Mouse (Mus musculus) heart, postnatal 36 days (tissue): ENCODE data around the gene Pvalb. TPM values are rescaled to one million over a fixed set of nuclear protein-coding genes. Genes with fewer than 3 reads are reported as not detected.

Experiments
- DNase-seq, 2 experiments: peaks; one replicate each; pipeline ENCODE4 v3.0.0; 2021 to 2022
- intact Hi-C: fragments of 180-260 bp; cut with DNase I; formaldehyde crosslinking; loops from one replicate; pipeline ENCODE4 v1.15.1; 2025
- total RNA-seq, 2 experiments: library from RNA; stranded (reverse); gene quantifications; 2 replicates each; pipeline ENCODE4 v1.2.3; 2021

Pvalb gene
- total RNA-seq, 2 experiments from 2014 or later, result 0.42 to 0.57 TPM

DNA sequence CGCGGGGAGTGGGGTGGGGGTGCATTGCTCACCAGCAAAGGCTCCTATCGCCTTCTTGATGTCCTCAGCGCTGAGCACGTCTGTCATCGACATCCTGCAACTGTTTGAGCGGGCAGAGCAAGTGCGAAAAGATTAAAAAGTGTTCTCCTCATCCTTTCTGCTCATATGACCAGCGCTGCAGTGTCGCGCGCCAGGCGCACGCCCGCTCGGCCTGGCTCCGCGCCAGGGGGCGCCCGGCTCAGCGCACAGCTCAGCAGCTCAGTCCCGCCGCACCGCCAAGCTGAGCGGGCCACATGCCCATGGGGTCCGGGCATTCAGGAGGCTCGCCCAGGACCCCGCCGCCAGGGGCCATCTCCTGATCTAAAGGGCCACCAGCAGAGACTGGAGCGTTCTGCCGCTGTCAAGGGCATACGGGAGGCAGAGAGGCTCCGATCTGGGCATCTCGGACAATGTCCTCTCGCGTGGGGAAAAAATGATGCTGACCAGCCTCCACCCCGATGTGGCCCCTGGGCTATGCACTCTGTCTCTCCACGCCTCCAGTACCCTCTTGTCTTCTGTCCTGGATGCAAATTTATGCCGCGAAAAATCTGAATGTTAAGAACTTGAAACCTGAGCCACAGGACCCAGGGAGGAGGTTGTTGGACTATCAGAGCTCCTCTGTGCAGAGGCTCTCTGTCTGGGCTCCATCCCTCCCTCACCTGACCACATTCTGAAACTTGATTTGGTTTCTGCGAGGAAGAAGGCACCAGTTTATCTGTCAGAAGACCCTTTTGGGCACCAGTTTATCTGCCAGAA lies 1.9 kb downstream of the Pvalb start:
- DNase-seq, result peak; percentile 19 to 31
- intact Hi-C loops, result no loop called here

- DNase-seq, result no peak
- intact Hi-C loops, result no loop called here
These were observed 10.9 kb downstream of the Pvalb start for GRCm38 (mm10) chr15:78195096-78195880.

- intact Hi-C loops, result no loop called here
These were observed 11.9 kb downstream of the Pvalb start for GRCm38 (mm10) chr15:78194320-78194719.

DNA sequence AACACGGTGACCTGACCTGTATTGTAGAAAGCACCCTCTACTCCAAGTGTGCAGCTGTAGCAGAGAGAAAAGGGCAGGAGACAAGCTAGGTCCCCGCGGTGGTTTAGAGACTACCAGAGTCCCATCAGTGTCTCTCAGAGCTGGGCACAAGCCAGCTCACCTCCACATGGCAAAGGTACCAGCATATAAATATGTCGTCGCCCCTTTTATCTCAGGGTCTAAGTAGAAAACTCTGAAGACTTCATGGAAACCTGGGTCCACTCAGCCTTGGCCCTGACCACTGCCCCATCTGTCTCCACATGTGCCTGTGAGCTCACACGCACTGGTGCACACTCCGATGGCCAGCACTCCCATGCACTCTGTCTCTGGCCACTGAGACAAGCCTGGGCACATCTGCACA lies 16.6 kb downstream of the Pvalb start:
- no peak for DNase-seq
- intact Hi-C loops, result loop anchor here (5.0 kb wide), 1 partner anchor 233 kb away; no protein-coding TSS in a partner anchor

More at GRCm38 (mm10) chr15:78194320-78194719, 11.9 kb downstream of the Pvalb start:
- no peak for DNase-seq

DNA sequence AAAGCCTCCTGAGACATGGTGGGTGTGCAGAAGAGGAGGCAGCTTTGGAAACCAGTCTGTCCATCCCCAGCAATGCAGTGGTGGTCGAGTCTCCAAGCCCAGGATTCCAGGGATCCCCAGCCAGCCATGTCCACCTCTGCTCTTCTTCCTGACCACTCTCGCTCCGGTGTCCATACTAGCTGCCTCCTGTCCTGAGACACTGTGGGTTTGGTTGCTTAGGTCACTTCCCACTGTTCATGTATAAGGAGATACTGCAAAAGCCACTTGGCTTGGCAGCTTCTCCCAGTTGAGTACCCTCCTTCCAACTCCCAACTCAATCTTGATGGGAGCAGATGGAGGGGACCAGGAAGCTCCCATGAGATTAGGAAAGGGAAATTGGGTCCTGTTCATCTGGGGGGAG lies 17.7 kb downstream of the Pvalb start:
- intact Hi-C loops, result loop anchor here (5.0 kb wide), 1 partner anchor 234 kb away; no protein-coding TSS in a partner anchor
- DNase-seq, result no peak

- DNase-seq, result no peak
- intact Hi-C loops, result loop anchor here (5.0 kb wide), 1 partner anchor 235 kb away; no protein-coding TSS in a partner anchor
These were observed 19.3 kb downstream of the Pvalb start for GRCm38 (mm10) chr15:78186906-78187305.

DNA sequence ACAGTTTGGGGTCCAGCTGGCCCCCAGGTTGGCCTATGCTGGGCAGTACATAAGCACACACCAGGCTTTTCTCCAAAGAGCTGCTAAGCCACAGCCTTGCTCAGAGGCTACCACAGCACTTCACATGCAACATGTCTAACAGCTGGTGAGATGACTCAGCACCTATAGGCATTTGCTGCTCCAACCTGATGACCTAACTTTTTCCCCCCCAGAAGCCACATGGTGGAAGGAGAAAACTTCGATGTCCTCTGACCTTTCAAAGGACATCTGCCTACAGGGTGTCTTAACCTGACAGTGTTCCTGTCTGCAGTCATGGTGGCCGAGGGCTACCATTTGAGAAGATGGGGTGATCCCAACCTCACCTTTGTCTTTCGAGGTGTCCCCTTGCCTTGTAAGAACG lies 20.6 kb downstream of the Pvalb start:
- no peak for DNase-seq
- intact Hi-C loops, result loop anchor here (2.0 to 5.0 kb wide), 2 partner anchors 53 to 237 kb away; no protein-coding TSS in a partner anchor

DNA sequence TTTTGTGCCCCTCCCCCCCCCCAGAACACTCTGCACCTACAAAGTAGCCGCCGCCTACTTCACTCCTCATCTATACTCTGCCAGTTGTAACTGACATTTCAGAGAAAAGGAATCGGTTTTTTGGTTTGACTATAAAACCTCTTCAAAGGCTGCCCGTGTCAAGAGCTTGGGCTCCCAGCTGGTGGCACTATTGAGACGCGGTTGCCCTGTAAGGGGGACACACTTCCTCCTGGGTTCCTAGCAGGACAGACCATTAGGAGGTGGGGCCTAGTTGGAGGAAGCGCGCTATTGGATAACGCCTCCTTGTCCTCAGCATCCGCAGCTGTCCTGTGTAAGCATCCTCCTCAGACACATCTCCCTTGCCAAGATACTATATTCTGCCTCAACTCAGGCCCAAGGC lies 21.3 kb downstream of the Pvalb start:
- DNase-seq, result peak in 1 of 2 experiments; percentile 18
- intact Hi-C loops, result loop anchor here (2.0 to 5.0 kb wide), 2 partner anchors 54 to 237 kb away; no protein-coding TSS in a partner anchor

GRCm38 (mm10) chr15:78181701-78182405 lies 24.3 kb downstream of the Pvalb start:
- intact Hi-C loops, result no loop called here
- DNase-seq, result no peak

DNA sequence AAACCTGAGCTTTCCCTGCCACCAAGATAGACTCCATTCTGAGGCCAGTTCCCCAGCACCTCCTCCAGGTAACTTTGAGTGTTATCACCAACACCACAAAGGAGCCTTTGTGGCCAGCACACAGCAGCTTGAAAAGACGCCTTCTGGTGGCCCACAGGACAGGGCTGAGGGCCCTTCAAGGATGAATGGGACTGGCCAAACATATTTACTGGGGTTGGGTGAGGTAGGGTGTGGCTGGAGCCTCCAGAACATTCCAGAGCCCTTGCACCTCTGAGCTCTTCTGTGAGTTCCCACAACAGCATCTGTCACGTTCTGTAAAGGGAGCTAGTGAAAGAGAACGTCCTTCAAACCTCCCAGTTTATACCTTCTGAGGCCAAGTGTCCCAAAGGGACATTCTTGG lies 26.4 kb downstream of the Pvalb start:
- intact Hi-C loops, result loop anchor here (5.0 kb wide), 1 partner anchor 247 kb away; no protein-coding TSS in a partner anchor
- no peak for DNase-seq

DNA sequence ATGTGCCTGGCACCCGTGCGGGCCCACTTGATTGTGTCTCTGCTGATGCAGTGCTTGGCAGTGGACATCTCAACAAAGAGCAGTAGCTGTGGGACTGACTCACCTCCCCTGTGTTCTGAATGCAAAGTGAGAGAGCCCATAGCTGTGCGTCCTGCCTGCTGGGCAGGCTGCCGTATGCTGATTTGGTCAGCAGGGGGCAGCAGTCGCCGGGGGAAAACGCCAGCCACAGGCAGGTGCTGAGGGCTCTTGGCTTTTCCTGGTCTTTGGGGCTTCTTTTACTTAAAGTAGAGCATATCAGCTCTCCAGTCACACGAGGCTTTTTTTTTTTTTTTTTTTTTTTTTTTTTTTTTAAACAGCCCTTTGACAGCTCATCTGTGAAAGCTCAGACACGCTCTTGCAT lies 27.8 kb downstream of the Pvalb start:
- intact Hi-C loops, result loop anchor here (5.0 kb wide), 1 partner anchor 246 kb away; no protein-coding TSS in a partner anchor
- peak; percentile 80 to 86 for DNase-seq

- intact Hi-C loops, result loop anchor here (5.0 kb wide), 1 partner anchor 245 kb away; no protein-coding TSS in a partner anchor
- DNase-seq, result no peak
These were observed 28.9 kb downstream of the Pvalb start for GRCm38 (mm10) chr15:78177257-78177656.

- no peak for DNase-seq
- intact Hi-C loops, result loop anchor here (2.0 to 5.0 kb wide), 5 partner anchors 166 to 352 kb away; partner anchors contain the start of gene Kctd17
These were observed 31.3 kb downstream of the Pvalb start for GRCm38 (mm10) chr15:78174887-78175245.

DNA sequence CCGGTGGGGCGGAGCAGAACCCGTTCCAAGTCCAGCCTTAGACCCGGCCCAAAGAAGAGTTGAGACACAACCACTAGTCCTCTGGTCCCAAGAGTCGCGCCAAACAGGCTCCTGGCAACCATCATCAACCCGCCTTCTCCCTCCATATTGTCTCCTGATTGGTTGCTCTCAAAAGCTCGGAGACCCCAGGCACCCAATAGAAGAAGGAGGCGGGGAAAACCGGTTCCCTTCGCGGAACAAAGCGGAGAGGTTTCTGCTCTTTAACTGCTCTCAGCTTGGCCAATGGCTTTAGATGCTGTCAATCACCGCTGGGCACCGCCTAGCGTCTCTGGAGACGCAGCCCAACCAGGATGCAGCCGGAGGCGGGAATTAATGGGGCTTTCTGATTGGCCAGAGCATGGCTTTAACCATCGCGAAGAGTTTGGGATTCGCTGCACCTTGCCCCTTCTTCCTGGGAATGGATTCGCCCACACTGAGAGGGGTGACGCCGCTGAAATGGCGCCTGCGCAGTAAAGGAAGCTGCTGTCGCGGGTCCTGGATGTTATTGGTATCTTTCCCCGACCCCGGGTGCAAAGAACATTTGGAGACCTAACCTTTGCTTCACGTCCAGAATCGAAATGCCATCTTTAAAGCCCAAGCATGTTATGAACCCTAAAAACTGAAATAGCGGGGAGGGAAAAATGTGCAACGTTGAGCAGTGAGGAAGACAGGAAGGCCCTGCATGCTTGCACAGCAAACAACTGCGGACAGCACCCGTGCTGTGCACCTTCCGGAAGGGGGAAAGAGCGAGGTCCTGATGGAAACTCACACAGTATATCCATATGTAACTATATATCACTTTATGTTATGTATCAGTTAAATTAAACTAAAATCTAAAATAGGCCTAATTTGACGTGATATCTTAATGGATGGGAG lies 32.0 kb downstream of the Pvalb start, which contains the start of gene Ift27:
TSS of gene Ift27 (minus strand) at position 136 of the 915 bp plus-strand sequence.
- DNase-seq, result peak; percentile 93 to 94
- intact Hi-C loops, result loop anchor here (2.0 to 5.0 kb wide), 4 partner anchors 167 to 353 kb away; partner anchors contain the start of gene Kctd17

GRCm38 (mm10) chr15:78172899-78173817 lies 33.0 kb downstream of the Pvalb start:
- DNase-seq, result peak in 1 of 2 experiments; percentile 11
- intact Hi-C loops, result loop anchor here (5.0 kb wide), 2 partner anchors 254 to 354 kb away; partner anchors contain the start of gene Kctd17

DNA sequence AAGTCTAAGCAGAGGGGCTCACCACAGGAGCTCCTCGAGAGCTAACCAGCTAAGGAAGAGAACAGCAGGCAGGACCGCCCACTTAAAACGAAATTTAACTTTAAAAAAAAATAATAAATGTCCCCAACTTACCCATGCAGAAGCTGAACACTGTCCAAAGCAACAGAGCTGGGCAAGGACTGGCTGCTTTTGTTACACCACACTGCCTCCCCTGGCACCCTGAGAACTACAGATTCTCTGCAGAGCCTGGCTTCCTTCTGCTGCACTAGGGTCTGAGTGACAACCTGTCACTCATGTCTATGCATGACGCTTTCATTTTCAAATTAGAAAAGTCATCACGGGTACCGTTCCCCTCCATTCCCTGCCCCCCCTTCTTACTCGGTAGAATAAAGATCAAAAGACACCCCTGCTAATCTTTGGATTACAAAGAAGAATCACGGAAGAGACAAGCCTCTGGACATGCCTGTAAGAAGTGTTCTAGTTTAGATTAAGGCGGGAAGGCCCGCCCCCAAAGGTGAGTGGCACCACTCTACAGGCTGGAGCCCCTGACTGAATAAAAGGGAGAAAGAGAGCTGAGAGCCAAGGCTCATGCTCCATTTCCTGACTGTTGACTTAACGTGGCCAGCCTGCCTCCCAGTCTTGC lies 33.8 kb downstream of the Pvalb start:
- DNase-seq, result no peak
- intact Hi-C loops, result loop anchor here (5.0 kb wide), 2 partner anchors 255 to 355 kb away; partner anchors contain the start of gene Kctd17

GRCm38 (mm10) chr15:78171651-78172050 lies 34.5 kb downstream of the Pvalb start:
- DNase-seq, result no peak
- intact Hi-C loops, result loop anchor here (5.0 kb wide), 2 partner anchors 256 to 356 kb away; partner anchors contain the start of gene Kctd17
